Mouse (Mus musculus) G1E (cell line): ENCODE data around the gene Mok. TPM values are rescaled to one million over a fixed set of nuclear protein-coding genes. Genes with fewer than 3 reads are reported as not detected.

Experiments used
- ATAC-seq: 2 replicates; pipeline ENCODE4 v1.8.0; 2016; ENCODE audit warnings: mild to moderate bottlenecking; ENCODE audit not compliant: insufficient number of reproducible peaks, poor library complexity, low FRiP score, severe bottlenecking; ENCODE audit errors: extremely low read depth
- DNase-seq: peaks from one replicate; pipeline ENCODE4 v3.0.0; 2012; ENCODE audit warnings: low spot score
- H3K27me3 ChIP-seq: 2 replicates; pipeline ENCODE4 v1.6.1; 2012; ENCODE audit warnings: mild to moderate bottlenecking, low read length, inconsistent platforms; ENCODE audit not compliant: insufficient read depth
- H3K36me3 ChIP-seq: replicated peaks from 2 replicates; pipeline ENCODE3; 2012; ENCODE audit warnings: mild to moderate bottlenecking, inconsistent platforms
- H3K4me1 ChIP-seq: 2 replicates; pipeline ENCODE4 v1.6.1; 2012; ENCODE audit warnings: low read depth, low read length, inconsistent platforms, mixed read lengths; ENCODE audit not compliant: insufficient read depth
- H3K4me3 ChIP-seq: 2 replicates; pipeline ENCODE4 v1.5.1; 2012; ENCODE audit warnings: low read depth, mild to moderate bottlenecking, inconsistent platforms, low read length, moderate library complexity, mixed read lengths
- H3K9me3 ChIP-seq: replicated peaks from 2 replicates; pipeline ENCODE4 v1.6.1; 2012; ENCODE audit warnings: inconsistent platforms
- CTCF ChIP-seq: IDR thresholded peaks from 2 replicates; pipeline ENCODE4 v1.5.1; 2012; ENCODE audit warnings: low read depth, low read length, inconsistent platforms, mixed read lengths
- GATA1 ChIP-seq: IDR thresholded peaks from 2 replicates; pipeline ENCODE4 v1.6.1; 2012; ENCODE audit warnings: borderline replicate concordance, low read length, inconsistent platforms, mixed read lengths
- GATA2 ChIP-seq: IDR thresholded peaks from 2 replicates; pipeline ENCODE4 v1.6.1; 2012; ENCODE audit warnings: low read depth, low read length, inconsistent platforms, borderline replicate concordance
- POLR2AphosphoS5 ChIP-seq: IDR thresholded peaks from 2 replicates; pipeline ENCODE4 v1.6.1; 2012; ENCODE audit warnings: low read depth, low read length, inconsistent platforms; ENCODE audit not compliant: insufficient replicate concordance
- TAL1 ChIP-seq: conservative IDR thresholded peaks from 2 replicates; pipeline ENCODE4 v1.6.1; 2012; ENCODE audit warnings: low read depth, low read length, inconsistent platforms, mixed read lengths
- polyA plus RNA-seq: library from polyadenylated mRNA; stranded (reverse); fragments of >175 nt; gene quantifications from 2 replicates; pipeline ENCODE4 v1.2.3, GENCODE M21; 2012
- total RNA-seq, 2 experiments: library from RNA; stranded (forward) in 1 of 2; stranded (reverse) in 1 of 2; fragments of 200-1000 nt in 1 of 2; fragments of >200 nt in 1 of 2; fragmentation: Nextera tagmentation in 1 of 2; gene quantifications; 2 replicates each; pipeline ENCODE4 v1.2.3; 2014 to 2017

Mok gene
- total and polyA plus RNA-seq, 3 experiments: 0.62 to 3.3 (median 0.93) TPM

GRCm38 (mm10) chr12:110782278-110782677 is 58.5 kb downstream of the Mok start:
- peaks cover 78% of the 10 kb centered on the region for H3K36me3 ChIP-seq
- TF ChIP-seq CTCF (no peak), GATA1 (no peak), TAL1 (no peak), POLR2AphosphoS5 (no peak), GATA2 (no peak)
- peaks cover 28% of the 10 kb centered on the region for H3K4me1 ChIP-seq
- DNase-seq (no peak), ATAC-seq (no peak; the same call in 1 of the 2 replicates)
- no peaks in the 10 kb centered on the region for H3K27me3 ChIP-seq
- H3K9me3 ChIP-seq: no peaks in the 10 kb centered on the region
- no peak overlapping the region for H3K4me3 ChIP-seq

- Histone ChIP-seq H3K27me3 (no peaks in the 10 kb centered on the region), H3K36me3 (peaks cover 72% of the 10 kb centered on the region), H3K4me3 (no peak overlapping the region), H3K9me3 (no peaks in the 10 kb centered on the region), H3K4me1 (peaks cover 33% of the 10 kb centered on the region)
- TF ChIP-seq GATA1 (no peak), POLR2AphosphoS5 (no peak), CTCF (no peak), GATA2 (no peak), TAL1 (no peak)
- ATAC-seq (no peak), DNase-seq (no peak)
Measured at GRCm38 (mm10) chr12:110781181-110781580, 59.6 kb downstream of the Mok start.

GRCm38 (mm10) chr12:110779296-110779695 is 61.4 kb downstream of the Mok start:
- TF ChIP-seq POLR2AphosphoS5: no peak
- no peak for TF ChIP-seq GATA2
- no peak for TF ChIP-seq GATA1
- no peak for TF ChIP-seq TAL1
- TF ChIP-seq CTCF: no peak
- no peak for DNase-seq

GRCm38 (mm10) chr12:110777853-110778252 is 62.9 kb downstream of the Mok start:
- no peak for TF ChIP-seq CTCF
- no peak for TF ChIP-seq GATA1
- no peak for TF ChIP-seq POLR2AphosphoS5
- TF ChIP-seq TAL1: no peak
- TF ChIP-seq GATA2: no peak
- Histone ChIP-seq H3K27me3 (no peaks in the 10 kb centered on the region), H3K4me1 (peaks cover 34% of the 10 kb centered on the region), H3K36me3 (peaks cover 60% of the 10 kb centered on the region), H3K9me3 (no peaks in the 10 kb centered on the region), H3K4me3 (no peak overlapping the region)
- ATAC-seq (peak; percentile 15; the same call in 1 of the 2 replicates), DNase-seq (no peak)

More at GRCm38 (mm10) chr12:110779296-110779695, 61.4 kb downstream of the Mok start:
- H3K9me3 ChIP-seq: no peaks in the 10 kb centered on the region
- H3K4me1 ChIP-seq: peaks cover 36% of the 10 kb centered on the region
- H3K27me3 ChIP-seq: no peaks in the 10 kb centered on the region
- no peak for ATAC-seq
- H3K36me3 ChIP-seq: peaks cover 63% of the 10 kb centered on the region
- H3K4me3 ChIP-seq: no peak overlapping the region

GRCm38 (mm10) chr12:110775628-110776426 is 64.9 kb downstream of the Mok start:
- TF ChIP-seq POLR2AphosphoS5 (no peak), GATA2 (no peak), TAL1 (no peak), CTCF (no peak)
- DNase-seq (no peak), ATAC-seq (peak; percentile 36; the same call in 1 of the 2 replicates)
- H3K36me3 ChIP-seq: peaks cover 57% of the 10 kb centered on the region
- H3K9me3 ChIP-seq: no peaks in the 10 kb centered on the region
- H3K4me1 ChIP-seq: peaks cover 32% of the 10 kb centered on the region
- no peaks in the 10 kb centered on the region for H3K27me3 ChIP-seq
- H3K4me3 ChIP-seq: no peak overlapping the region

- ATAC-seq: no peak
- TF ChIP-seq TAL1: no peak
- no peak for TF ChIP-seq POLR2AphosphoS5
- TF ChIP-seq GATA1: no peak
- TF ChIP-seq GATA2: no peak
- no peak for TF ChIP-seq CTCF
- DNase-seq: no peak
- Histone ChIP-seq H3K4me3 (no peak overlapping the region), H3K36me3 (peaks cover 44% of the 10 kb centered on the region), H3K4me1 (peaks cover 28% of the 10 kb centered on the region), H3K9me3 (no peaks in the 10 kb centered on the region), H3K27me3 (no peaks in the 10 kb centered on the region)
Measured at GRCm38 (mm10) chr12:110771961-110772360, 68.8 kb downstream of the Mok start.
